Mouse (Mus musculus) heart, adult 2 months (tissue): ENCODE measurements around the gene Pxdc1. TPM values are rescaled to one million over a fixed set of nuclear protein-coding genes. Genes with fewer than 3 reads are reported as not detected.

ENCODE experiments used
- DNase-seq, 2 experiments: peaks; one replicate each; pipeline ENCODE4 v3.0.0; 2021
- H3K27ac ChIP-seq: fragments of 200-600 bp; 2 replicates; pipeline ENCODE4 v1.8.1; 2022
- H3K27me3 ChIP-seq: fragments of 200-500 bp; 2 replicates; pipeline ENCODE4 v1.6.1; 2012; ENCODE audit warnings: mild to moderate bottlenecking, low read length, inconsistent platforms, mixed read lengths; ENCODE audit not compliant: control insufficient read depth, insufficient read depth
- H3K36me3 ChIP-seq: fragments of 200-500 bp; 2 replicates; pipeline ENCODE4 v1.6.1; 2012; ENCODE audit warnings: low read length, inconsistent platforms; ENCODE audit not compliant: control insufficient read depth, insufficient read depth
- H3K4me1 ChIP-seq: fragments of 200-500 bp; 2 replicates; pipeline ENCODE4 v1.6.1; 2011; ENCODE audit warnings: low read length; ENCODE audit not compliant: control insufficient read depth, insufficient read depth
- H3K4me3 ChIP-seq: fragments of 200-600 bp; 2 replicates; pipeline ENCODE4 v1.8.1; 2022
- H3K79me2 ChIP-seq: fragments of 200-500 bp; replicated peaks from 2 replicates; pipeline ENCODE4 v1.6.1; 2012; ENCODE audit warnings: mild to moderate bottlenecking, inconsistent platforms, low read length, moderate library complexity, mixed read lengths; ENCODE audit not compliant: control insufficient read depth, insufficient read depth
- H3K9ac ChIP-seq: fragments of 200-500 bp; 2 replicates; pipeline ENCODE4 v1.6.1; 2012; ENCODE audit warnings: low read depth, mild to moderate bottlenecking, control low read depth, inconsistent platforms, low read length, mixed read lengths
- CTCF ChIP-seq: fragments of 200-600 bp; IDR thresholded peaks from 2 replicates; pipeline ENCODE4 v1.8.1; 2022; ENCODE audit warnings: antibody characterized with exemption, mild to moderate bottlenecking, moderate library complexity
- EP300 ChIP-seq: fragments of 200-500 bp; IDR thresholded peaks from 2 replicates; pipeline ENCODE4 v1.6.1; 2011; ENCODE audit warnings: low read depth, low read length, control low read depth; ENCODE audit not compliant: insufficient read depth
- POLR2A ChIP-seq: fragments of 200-500 bp; IDR thresholded peaks from 2 replicates; pipeline ENCODE4 v1.6.1; 2011; ENCODE audit warnings: mild to moderate bottlenecking, low read depth, low read length, control low read depth; ENCODE audit not compliant: insufficient read depth
- WGBS: fragments of 180-500 bp; shearing (Covaris S2); methylation state at CpG from one replicate; pipeline ENCODE4 v1.1.7; 2018; 5-methylcytosine and 5-hydroxymethylcytosine counted together
- intact Hi-C: fragments of 180-260 bp; cut with DNase I; formaldehyde crosslinking; loops from one replicate; pipeline ENCODE4 v1.15.1; 2025
- polyA plus RNA-seq: library from polyadenylated mRNA; depleted of rRNA; stranded (reverse); fragments of >200 nt; gene quantifications from 2 replicates; pipeline ENCODE4 v1.2.3, GENCODE M21; 2012
- total RNA-seq, 2 experiments: library from RNA; stranded (reverse); gene quantifications; 2 replicates each; pipeline ENCODE4 v1.2.3; 2021

The Pxdc1 gene
- total and polyA plus RNA-seq, 3 experiments = 12.8 to 15.4 (median 12.9) TPM

DNA sequence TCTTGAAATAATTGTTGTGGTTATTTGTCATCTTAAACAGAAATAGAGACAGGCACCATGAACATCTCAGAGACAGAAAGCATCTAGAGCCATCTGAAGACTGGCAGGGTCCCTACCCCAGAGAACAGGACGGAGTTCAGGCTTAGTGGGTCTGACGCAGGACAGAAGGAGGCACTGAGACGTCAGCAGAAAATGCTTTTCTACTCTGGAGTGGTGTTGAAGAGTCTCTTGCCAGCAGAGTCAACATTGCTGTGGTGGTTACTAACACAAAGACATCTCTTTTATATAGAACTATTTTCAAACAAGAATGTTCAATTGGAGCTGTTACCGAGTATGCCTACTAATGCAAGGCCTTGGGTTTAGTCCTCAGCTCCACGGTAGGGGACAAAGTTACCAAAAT lies 20.1 kb upstream of the Pxdc1 start:
- 92% methylated on average over 5 of the region's 5 CpGs for WGBS
- no peak overlapping the region for H3K27ac ChIP-seq
- intact Hi-C loops = no loop called here
- H3K9ac ChIP-seq = no peak overlapping the region
- H3K4me3 ChIP-seq = no peak overlapping the region
- no peak for TF ChIP-seq CTCF
- H3K36me3 ChIP-seq = no peaks in the 10 kb centered on the region
- no peak for DNase-seq
- no peaks in the 10 kb centered on the region for H3K27me3 ChIP-seq
- no peaks in the 10 kb centered on the region for H3K79me2 ChIP-seq
- no peaks in the 10 kb centered on the region for H3K4me1 ChIP-seq

DNA sequence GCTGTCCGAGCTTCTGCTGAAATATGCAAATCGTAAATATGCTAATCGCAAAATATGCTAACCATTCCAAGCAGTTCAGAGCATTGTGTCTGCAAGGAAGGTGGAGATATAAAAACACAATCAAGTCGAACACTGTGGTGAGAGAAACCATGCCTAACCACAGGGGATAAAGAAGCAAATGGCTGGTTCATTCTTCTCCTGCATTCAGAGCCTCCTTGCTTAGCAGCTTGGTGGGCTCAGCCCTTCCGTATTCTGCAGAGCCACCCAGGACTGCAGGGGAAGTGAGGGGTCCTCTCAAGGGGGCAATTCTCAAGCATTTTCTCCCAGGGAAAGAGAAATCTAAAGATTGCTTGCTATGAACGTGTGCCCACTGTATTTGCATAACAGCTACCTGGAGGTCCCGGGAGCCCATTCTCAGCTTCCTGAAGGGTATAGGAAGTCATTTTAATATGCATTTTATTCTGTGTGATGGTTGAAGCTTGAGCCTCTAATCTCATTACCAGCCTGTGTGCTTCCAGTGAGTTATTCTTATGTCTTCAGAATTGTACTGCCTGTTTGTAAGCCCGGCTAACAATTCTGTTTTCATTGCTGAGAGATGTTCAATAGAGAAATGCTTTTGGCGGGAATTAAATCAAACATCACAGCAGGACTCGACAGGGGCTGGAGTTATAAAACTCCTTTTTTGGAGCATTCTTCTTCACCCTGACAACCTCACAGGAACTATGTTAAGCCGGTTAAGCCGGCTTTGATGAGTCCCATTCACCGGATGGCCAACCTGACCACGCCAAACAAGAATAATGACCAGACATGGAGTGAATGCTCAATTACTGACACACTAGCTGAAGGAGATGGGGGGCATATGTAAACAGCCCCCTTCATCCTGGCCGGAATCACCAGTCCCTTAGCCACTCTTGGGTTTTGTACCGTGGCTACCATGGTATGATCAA lies 16.9 kb upstream of the Pxdc1 start:
- Histone ChIP-seq H3K4me3 (no peak overlapping the region), H3K9ac (no peak overlapping the region), H3K27ac (no peak overlapping the region), H3K36me3 (no peaks in the 10 kb centered on the region), H3K79me2 (no peaks in the 10 kb centered on the region), H3K27me3 (no peaks in the 10 kb centered on the region), H3K4me1 (peaks cover 1% of the 10 kb centered on the region; the same call in 1 of the 2 replicates)
- intact Hi-C loops = no loop called here
- TF ChIP-seq POLR2A = no peak
- no peak for TF ChIP-seq CTCF
- TF ChIP-seq EP300 = no peak
- no peak for DNase-seq
- 76% methylated on average over 16 of the region's 16 CpGs for WGBS

DNA sequence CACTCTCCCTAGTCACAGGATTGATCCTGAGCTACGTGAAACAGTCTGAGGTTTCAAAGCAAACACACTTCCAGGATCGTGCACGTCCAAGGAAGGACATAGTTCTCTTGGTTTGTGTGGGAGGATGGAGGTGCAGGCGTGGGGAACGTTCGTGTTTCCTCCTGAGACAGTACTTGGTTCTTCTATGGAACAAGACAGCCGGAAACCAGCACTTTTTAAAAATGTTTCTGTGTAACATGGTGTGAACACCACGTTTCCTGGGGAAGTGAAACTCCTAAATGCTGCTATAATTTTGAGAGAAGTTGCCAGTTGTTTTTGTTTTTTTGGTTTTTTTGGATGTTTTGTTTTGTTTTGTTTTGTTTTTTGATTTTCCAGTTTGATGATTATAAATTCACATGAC lies 13.9 kb upstream of the Pxdc1 start:
- no peaks in the 10 kb centered on the region for H3K36me3 ChIP-seq
- H3K27ac ChIP-seq = no peak overlapping the region
- intact Hi-C loops = no loop called here
- H3K27me3 ChIP-seq = no peaks in the 10 kb centered on the region
- peaks cover 1% of the 10 kb centered on the region; the same call in 1 of the 2 replicates for H3K4me1 ChIP-seq
- no peak overlapping the region for H3K9ac ChIP-seq
- H3K4me3 ChIP-seq = no peak overlapping the region
- WGBS = 36% methylated on average over 8 of the region's 8 CpGs
- no peak for DNase-seq
- H3K79me2 ChIP-seq = no peaks in the 10 kb centered on the region
- no peak for TF ChIP-seq EP300
- TF ChIP-seq POLR2A = no peak
- TF ChIP-seq CTCF = no peak

DNA sequence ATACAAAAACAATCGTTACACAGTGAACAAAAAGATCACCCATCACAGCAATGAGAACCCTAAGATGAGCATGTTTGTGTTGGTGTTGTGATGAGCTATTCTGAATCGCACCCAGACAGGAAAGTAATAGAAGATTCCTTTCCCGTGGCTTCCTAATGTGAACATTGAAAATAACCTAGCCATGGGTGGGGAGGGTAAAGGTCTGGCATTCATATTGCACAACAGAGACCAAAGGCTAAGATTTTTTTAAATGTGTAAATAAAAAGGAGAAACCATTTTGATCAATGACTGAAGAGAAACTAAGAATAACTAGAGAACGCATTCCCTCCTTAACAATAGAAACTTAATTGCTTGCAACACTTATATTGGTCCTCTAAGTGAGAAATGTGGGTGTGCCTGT lies 11.8 kb upstream of the Pxdc1 start:
- 85% methylated on average over 4 of the region's 4 CpGs for WGBS
- TF ChIP-seq CTCF (no peak), EP300 (no peak), POLR2A (no peak)
- Histone ChIP-seq H3K27me3 (no peaks in the 10 kb centered on the region), H3K9ac (no peak overlapping the region), H3K4me3 (no peak overlapping the region), H3K4me1 (peaks cover 1% of the 10 kb centered on the region; the same call in 1 of the 2 replicates), H3K27ac (no peak overlapping the region), H3K36me3 (no peaks in the 10 kb centered on the region), H3K79me2 (no peaks in the 10 kb centered on the region)
- intact Hi-C loops = no loop called here
- no peak for DNase-seq

DNA sequence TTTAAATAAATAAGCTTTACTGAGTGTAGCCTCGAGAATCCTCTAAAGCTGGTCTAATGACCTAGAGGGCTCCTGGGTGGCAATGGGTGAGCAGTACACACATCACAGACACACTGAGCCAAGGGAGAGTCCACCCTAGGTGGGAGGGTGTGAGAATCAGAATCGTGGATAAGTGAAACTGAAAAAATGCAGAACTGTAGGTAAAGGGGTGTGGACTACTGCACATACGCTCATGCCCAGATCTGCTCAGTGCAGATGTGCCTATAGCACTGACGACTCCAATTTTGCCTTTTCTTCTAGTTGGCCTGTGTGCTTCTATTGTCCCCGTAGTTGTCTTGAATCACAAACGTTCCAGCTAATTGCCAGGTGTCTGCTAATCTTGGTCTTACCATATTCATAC lies 10.5 kb upstream of the Pxdc1 start:
- H3K36me3 ChIP-seq = no peaks in the 10 kb centered on the region

DNA sequence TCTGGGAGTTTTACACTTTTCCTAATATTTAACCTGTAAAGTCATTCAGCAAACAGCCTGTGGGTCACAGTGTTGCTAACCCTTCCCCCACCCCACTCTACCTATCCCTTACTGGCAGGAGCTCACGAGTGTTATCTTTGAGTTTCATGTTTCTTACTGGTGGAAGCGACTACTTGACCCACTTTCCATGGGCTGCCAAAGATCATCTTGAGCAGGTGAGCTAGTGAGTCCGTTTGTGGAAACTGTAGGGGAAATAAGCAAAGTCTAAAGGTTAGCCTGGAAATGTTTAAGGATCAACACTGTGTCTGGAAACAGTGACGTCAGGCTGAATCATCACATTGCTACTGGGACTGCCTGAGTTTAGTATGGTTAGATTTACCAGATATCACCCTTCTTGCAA lies 6.2 kb upstream of the Pxdc1 start:
- Histone ChIP-seq H3K4me3 (no peak overlapping the region), H3K4me1 (no peaks in the 10 kb centered on the region), H3K36me3 (no peaks in the 10 kb centered on the region), H3K9ac (no peak overlapping the region), H3K27ac (no peak overlapping the region), H3K79me2 (no peaks in the 10 kb centered on the region), H3K27me3 (no peaks in the 10 kb centered on the region)
- DNase-seq = no peak
- 53% methylated on average over 4 of the region's 4 CpGs for WGBS
- intact Hi-C loops = no loop called here
- TF ChIP-seq CTCF (no peak), POLR2A (no peak), EP300 (no peak)

More for the DNA sequence above, 10.5 kb upstream of the Pxdc1 start:
- intact Hi-C loops = no loop called here
- TF ChIP-seq POLR2A (no peak), CTCF (no peak), EP300 (no peak)
- DNase-seq = no peak
- WGBS = 87% methylated on average over 6 of the region's 6 CpGs
- Histone ChIP-seq H3K4me3 (no peak overlapping the region), H3K79me2 (no peaks in the 10 kb centered on the region), H3K9ac (no peak overlapping the region), H3K27ac (no peak overlapping the region), H3K4me1 (peaks cover 1% of the 10 kb centered on the region; the same call in 1 of the 2 replicates), H3K27me3 (no peaks in the 10 kb centered on the region)
